Mouse (Mus musculus) heart, postnatal 0 days (tissue): ENCODE results near the gene Meox2. TPM values are rescaled to one million over a fixed set of nuclear protein-coding genes. Genes with fewer than 3 reads are reported as not detected.

Experiments used
- ATAC-seq: fragments of 200-750 bp; cut with Nextera tagmentation; 2 replicates; pipeline ENCODE4 v1.8.0; 2017; ENCODE audit warnings: low read depth, moderate number of reproducible peaks, moderate library complexity; ENCODE audit not compliant: insufficient read depth
- DNase-seq: peaks from one replicate; pipeline ENCODE4 v3.0.0-alpha.2; 2016; ENCODE audit warnings: low spot score
- H3K27ac ChIP-seq: fragments of 300-500 bp; sonication (generic); 2 replicates; pipeline ENCODE4 v1.5.1; 2014; ENCODE audit warnings: low read depth, mild to moderate bottlenecking
- H3K27me3 ChIP-seq: fragments of 300-500 bp; sonication (generic); 2 replicates; pipeline ENCODE4 v1.6.1; 2014; ENCODE audit warnings: low read length, mixed read lengths; ENCODE audit not compliant: control insufficient read depth, insufficient read depth
- H3K36me3 ChIP-seq: fragments of 300-500 bp; sonication (generic); replicated peaks from 2 replicates; pipeline ENCODE4 v1.6.1; 2014; ENCODE audit warnings: low read length, mixed read lengths; ENCODE audit not compliant: control insufficient read depth, insufficient read depth
- H3K4me1 ChIP-seq: fragments of 300-500 bp; sonication (generic); 2 replicates; pipeline ENCODE4 v1.6.1; 2014; ENCODE audit warnings: antibody characterized with exemption; ENCODE audit not compliant: control insufficient read depth, insufficient read depth
- H3K4me2 ChIP-seq: fragments of 300-500 bp; sonication (generic); 2 replicates; pipeline ENCODE4 v1.6.1; 2014; ENCODE audit warnings: low read depth, mild to moderate bottlenecking, low read length, moderate library complexity
- H3K4me3 ChIP-seq: fragments of 300-500 bp; sonication (generic); 2 replicates; pipeline ENCODE4 v1.5.1; 2014; ENCODE audit warnings: low read depth, low read length
- H3K9ac ChIP-seq: fragments of 300-500 bp; sonication (generic); replicated peaks from 2 replicates; pipeline ENCODE4 v1.6.1; 2014; ENCODE audit warnings: low read depth, low read length, mixed read lengths
- H3K9me3 ChIP-seq: fragments of 300-500 bp; sonication (generic); replicated peaks from 2 replicates; pipeline ENCODE4 v1.6.1; 2016; ENCODE audit warnings: low read length; ENCODE audit not compliant: control insufficient read depth
- CTCF ChIP-seq: IDR thresholded peaks from 2 replicates; pipeline ENCODE4 v1.5.1; 2016; ENCODE audit warnings: antibody characterized with exemption, control low read depth, low read depth
- EP300 ChIP-seq: IDR thresholded peaks from 2 replicates; pipeline ENCODE4 v1.6.1; 2016; ENCODE audit warnings: antibody characterized with exemption, low read depth
- WGBS: fragments of 180-500 bp; shearing (Covaris S2); extraction: QIAGEN DNeasy Blood & Tissue Kit; methylation state at CpG from one replicate; pipeline ENCODE4 v1.1.7; 2014; 5-methylcytosine and 5-hydroxymethylcytosine counted together
- polyA plus RNA-seq: library from polyadenylated mRNA; unstranded; fragments of >200 nt; fragmentation: Nextera tagmentation; extraction: Ambion mirVana; gene quantifications from 2 replicates; pipeline ENCODE4 v1.2.1, GENCODE M21; 2015
- total RNA-seq: library from RNA; depleted of rRNA; stranded (reverse); fragments of >200 nt; gene quantifications from 2 replicates; pipeline ENCODE4 v1.2.3, GENCODE M21; 2014; ENCODE audit warnings: low replicate concordance

Meox2 gene
- total and polyA plus RNA-seq, 2 experiments from 2014 or later, result 9.3 to 26.6 TPM

DNA sequence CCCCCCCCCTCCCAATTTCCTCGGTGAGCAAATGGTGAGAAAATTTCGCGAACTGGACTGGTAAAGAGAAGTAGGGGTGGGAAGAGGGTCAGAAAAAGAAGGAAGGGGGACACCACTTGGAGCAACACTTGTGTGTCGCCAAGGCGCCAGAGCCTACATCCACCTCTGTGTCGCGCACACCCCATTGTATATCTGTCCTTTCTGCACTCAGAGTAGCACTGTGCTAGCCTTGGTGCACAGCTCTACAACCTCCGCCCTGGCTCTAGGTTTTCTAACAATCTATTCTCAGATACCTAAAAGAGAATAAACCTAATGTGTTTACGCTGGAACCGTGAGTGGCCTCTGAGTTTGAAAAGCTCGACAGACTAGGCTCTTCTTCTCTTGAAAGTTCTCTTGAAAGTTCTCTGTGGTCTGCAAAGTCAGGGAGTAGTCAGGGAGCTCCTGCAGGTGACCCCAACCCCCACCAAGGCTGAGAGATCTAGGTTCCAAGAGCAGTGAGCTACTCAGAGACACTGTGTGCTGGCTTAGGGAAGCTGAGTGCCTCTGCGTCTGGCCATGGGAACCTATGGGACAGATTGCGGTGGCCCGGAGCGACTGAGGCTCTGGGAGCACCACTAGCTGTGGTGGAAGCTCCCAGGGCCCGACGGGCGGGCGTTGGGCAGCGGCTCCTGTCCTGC lies 489 bp upstream of the Meox2 start:
- TF ChIP-seq CTCF, result no peak
- TF ChIP-seq EP300, result no peak
- H3K9me3 ChIP-seq, result no peaks in the 10 kb centered on the region
- peaks cover 35% of the 10 kb centered on the region for H3K27me3 ChIP-seq
- peak overlapping the region; percentile 81 for H3K27ac ChIP-seq
- H3K4me2 ChIP-seq, result peak overlapping the region; percentile 64
- ATAC-seq, result peak; percentile 37
- WGBS, result 14% methylated on average over 20 of the region's 20 CpGs
- peak overlapping the region; percentile 28; the same call in 1 of the 2 replicates for H3K9ac ChIP-seq
- H3K4me3 ChIP-seq, result peak overlapping the region; percentile 53
- DNase-seq, result no peak
- peaks cover 9% of the 10 kb centered on the region; the same call in 1 of the 2 replicates for H3K4me1 ChIP-seq
- H3K36me3 ChIP-seq, result no peaks in the 10 kb centered on the region

DNA sequence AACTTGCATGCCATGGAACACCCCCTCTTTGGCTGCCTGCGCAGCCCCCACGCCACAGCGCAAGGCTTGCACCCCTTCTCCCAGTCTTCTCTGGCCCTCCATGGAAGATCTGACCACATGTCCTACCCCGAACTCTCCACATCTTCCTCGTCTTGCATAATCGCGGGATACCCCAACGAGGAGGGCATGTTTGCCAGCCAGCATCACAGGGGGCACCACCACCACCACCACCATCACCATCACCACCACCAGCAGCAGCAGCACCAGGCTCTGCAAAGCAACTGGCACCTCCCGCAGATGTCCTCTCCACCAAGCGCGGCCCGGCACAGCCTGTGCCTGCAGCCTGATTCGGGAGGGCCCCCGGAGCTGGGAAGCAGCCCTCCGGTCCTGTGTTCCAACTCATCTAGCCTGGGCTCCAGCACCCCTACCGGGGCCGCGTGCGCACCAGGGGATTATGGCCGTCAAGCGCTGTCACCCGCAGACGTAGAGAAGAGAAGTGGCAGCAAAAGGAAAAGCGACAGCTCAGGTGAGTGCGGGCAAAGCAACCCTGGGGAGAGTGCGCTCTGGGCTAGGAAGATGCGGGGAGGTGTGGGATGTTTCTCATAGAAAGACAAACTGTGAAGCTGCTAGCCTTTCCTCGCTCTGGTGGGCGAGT lies 606 bp downstream of the Meox2 start:
- H3K9me3 ChIP-seq, result no peaks in the 10 kb centered on the region
- no peak for DNase-seq
- H3K4me3 ChIP-seq, result peak overlapping the region; percentile 53
- 2% methylated on average over 29 of the region's 29 CpGs for WGBS
- TF ChIP-seq CTCF, result no peak
- no peak for TF ChIP-seq EP300
- H3K4me2 ChIP-seq, result peak overlapping the region; percentile 64
- peaks cover 9% of the 10 kb centered on the region; the same call in 1 of the 2 replicates for H3K4me1 ChIP-seq
- no peaks in the 10 kb centered on the region for H3K36me3 ChIP-seq
- H3K27me3 ChIP-seq, result peaks cover 35% of the 10 kb centered on the region
- H3K27ac ChIP-seq, result peak overlapping the region; percentile 81
- peak overlapping the region; percentile 50 for H3K9ac ChIP-seq
- no peak for ATAC-seq

DNA sequence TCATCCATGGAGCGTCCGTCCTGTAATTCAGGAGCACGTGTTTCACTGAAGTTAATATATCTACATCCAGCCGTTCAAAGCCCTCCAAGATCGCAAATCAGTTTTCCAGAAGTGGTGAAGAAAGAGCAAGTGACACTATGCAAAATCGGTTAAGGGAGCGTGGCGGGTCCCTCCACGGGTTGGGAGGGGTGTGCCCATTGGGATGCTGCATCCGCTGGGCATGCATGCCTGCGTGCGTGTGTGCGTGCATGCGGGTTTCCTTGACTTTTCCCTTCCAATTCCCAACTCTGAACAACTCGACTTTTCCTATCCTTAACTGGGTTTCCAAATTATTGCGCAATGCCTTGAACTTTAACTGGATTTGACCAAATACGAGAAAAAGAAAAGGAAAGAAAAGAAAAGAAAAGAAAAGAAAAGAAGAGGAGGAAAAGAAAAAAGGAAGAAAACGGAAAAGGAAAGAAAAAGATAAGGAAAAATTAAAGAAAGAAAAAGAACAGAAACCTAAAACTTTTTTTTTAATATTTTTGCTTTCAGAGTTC lies 1.2 kb downstream of the Meox2 start:
- Histone ChIP-seq H3K4me1 (peaks cover 9% of the 10 kb centered on the region; the same call in 1 of the 2 replicates), H3K36me3 (no peaks in the 10 kb centered on the region), H3K27me3 (peaks cover 35% of the 10 kb centered on the region), H3K9me3 (no peaks in the 10 kb centered on the region), H3K4me3 (peak overlapping the region; percentile 53), H3K27ac (peak overlapping the region; percentile 81), H3K9ac (peak overlapping the region; percentile 50), H3K4me2 (peak overlapping the region; percentile 64)
- 7% methylated on average over 18 of the region's 18 CpGs for WGBS
- ATAC-seq, result no peak
- DNase-seq, result no peak
- TF ChIP-seq EP300, result no peak
- no peak for TF ChIP-seq CTCF

DNA sequence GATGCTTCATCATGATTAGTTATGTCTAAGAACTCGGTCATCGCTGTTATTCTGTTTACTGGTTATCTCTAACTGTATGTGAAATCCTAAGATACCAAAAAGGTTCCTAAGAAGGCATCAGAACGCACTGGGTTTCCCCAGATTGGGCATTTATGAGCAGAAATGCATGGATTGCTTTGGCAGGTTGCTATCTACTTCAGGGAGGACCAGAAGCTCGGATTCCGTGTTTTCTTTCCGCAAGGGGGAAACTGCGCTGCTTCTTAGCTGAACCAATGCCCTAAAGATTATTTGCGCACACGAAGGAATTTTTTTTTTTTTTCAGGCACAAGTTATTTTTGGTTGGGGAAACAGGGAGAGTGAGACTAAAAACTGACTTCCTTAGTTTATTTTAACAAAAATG lies 2.6 kb downstream of the Meox2 start:
- Histone ChIP-seq H3K36me3 (no peaks in the 10 kb centered on the region), H3K9ac (peak overlapping the region; percentile 42; the same call in 1 of the 2 replicates), H3K9me3 (no peaks in the 10 kb centered on the region), H3K27me3 (peaks cover 35% of the 10 kb centered on the region), H3K4me2 (peak overlapping the region; percentile 37), H3K4me1 (peaks cover 9% of the 10 kb centered on the region; the same call in 1 of the 2 replicates), H3K27ac (peak overlapping the region; percentile 46; the same call in 1 of the 2 replicates), H3K4me3 (peak overlapping the region; percentile 43)
- TF ChIP-seq CTCF, result no peak
- no peak for TF ChIP-seq EP300
- no peak for DNase-seq
- ATAC-seq, result no peak
- WGBS, result 42% methylated on average over 9 of the region's 9 CpGs

DNA sequence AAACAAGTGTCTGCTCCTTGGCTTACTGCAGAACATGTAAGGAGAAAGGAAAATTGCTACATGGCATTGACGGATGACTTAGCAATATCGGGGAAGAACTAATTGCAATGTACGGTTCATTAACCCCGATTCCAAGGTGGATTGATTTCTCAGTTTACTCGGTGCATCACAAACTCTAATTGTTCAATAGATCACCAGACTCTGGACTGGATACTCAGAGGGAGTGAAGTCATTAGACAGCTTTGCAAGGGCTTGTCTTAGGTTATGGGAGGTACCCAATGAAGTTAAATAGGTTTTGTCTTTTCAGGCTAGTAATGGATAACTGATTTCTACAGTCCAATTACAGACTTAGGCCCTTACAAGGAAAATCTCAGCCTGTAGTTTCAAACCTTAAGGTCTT lies 10.9 kb downstream of the Meox2 start:
- no peak overlapping the region for H3K27ac ChIP-seq
- ATAC-seq, result no peak
- TF ChIP-seq EP300 (no peak), CTCF (no peak)
- no peak overlapping the region for H3K4me2 ChIP-seq
- H3K9ac ChIP-seq, result no peak overlapping the region
- H3K9me3 ChIP-seq, result no peaks in the 10 kb centered on the region
- no peak overlapping the region for H3K4me3 ChIP-seq
- DNase-seq, result no peak
- no peaks in the 10 kb centered on the region for H3K27me3 ChIP-seq
- 83% methylated on average over 5 of the region's 5 CpGs for WGBS
- H3K36me3 ChIP-seq, result no peaks in the 10 kb centered on the region
- H3K4me1 ChIP-seq, result no peaks in the 10 kb centered on the region
